Mouse (Mus musculus): ENCODE data around the gene Tnrc6b.

GRCm38 (mm10) chr15:80910790-80911531, 199.8 kb downstream of the Tnrc6b start:
- TF ChIP-seq USF1 (IDR thresholded peaks at IDR 0.05; ENCODE audit: low read depth) (no peak), POLR2A (IDR thresholded peaks at IDR 0.05; ENCODE audit: insufficient read length, low read depth) (no peak), TCF12 (IDR thresholded peaks at IDR 0.05; ENCODE audit: insufficient read depth, poor library complexity, severe bottlenecking) (no peak), MYOG (IDR thresholded peaks at IDR 0.05; ENCODE audit: control insufficient read depth in 1 of 3, insufficient read depth in 1 of 3, insufficient read length in 2 of 3, low read depth in 2 of 3) (no peak), REST (IDR thresholded peaks at IDR 0.05; ENCODE audit: insufficient read depth, insufficient read length) (no peak), MAX (IDR thresholded peaks at IDR 0.05; ENCODE audit: low read depth) (no peak)
